Mouse (Mus musculus) urinary bladder, postnatal 10 days (tissue): Measurements from ENCODE around the gene Odf4.
"Not testable (repeated sequence)": the region's sequence is repeated elsewhere in the genome, so short reads cannot be mapped to it uniquely, and the experiment has no call there.

Experiments
- DNase-seq: peaks from one replicate; pipeline ENCODE4 v3.0.0; 2022; ENCODE audit warnings: low spot score

The Odf4 gene

GRCm38 (mm10) chr11:68926981-68927380 lies at the start of gene Odf4:
TSS of gene Odf4 (minus strand) at chr11:68927081.
- no peak for DNase-seq

GRCm38 (mm10) chr11:68975601-68976000 lies 48.7 kb upstream of the Odf4 start:
- no peak for DNase-seq

GRCm38 (mm10) chr11:68975085-68975484 lies 48.2 kb upstream of the Odf4 start, which contains the start of gene Rangrf:
TSS of gene Rangrf (minus strand) at chr11:68975185.
- no peak for DNase-seq

GRCm38 (mm10) chr11:68974059-68974450 lies 47.2 kb upstream of the Odf4 start:
- no peak for DNase-seq

- peak; percentile 40 for DNase-seq
Measured at GRCm38 (mm10) chr11:68973250-68974058, 46.6 kb upstream of the Odf4 start.

GRCm38 (mm10) chr11:68970232-68970631 lies 43.4 kb upstream of the Odf4 start:
- DNase-seq, result no peak

- no peak for DNase-seq
Measured at GRCm38 (mm10) chr11:68968752-68969151, 41.9 kb upstream of the Odf4 start.

GRCm38 (mm10) chr11:68967337-68968282 lies 40.7 kb upstream of the Odf4 start, which contains the start of gene Slc25a35:
TSS of gene Slc25a35 (plus strand) at chr11:68968131.
- DNase-seq, result peak; percentile 55

- DNase-seq, result no peak
Measured at GRCm38 (mm10) chr11:68966554-68966953, 39.7 kb upstream of the Odf4 start.

GRCm38 (mm10) chr11:68965845-68966244 lies 39.0 kb upstream of the Odf4 start:
- no peak for DNase-seq

GRCm38 (mm10) chr11:68965050-68965449 lies 38.2 kb upstream of the Odf4 start:
- no peak for DNase-seq

GRCm38 (mm10) chr11:68963405-68963804 lies 36.5 kb upstream of the Odf4 start:
- no peak for DNase-seq

GRCm38 (mm10) chr11:68962159-68962558 lies 35.3 kb upstream of the Odf4 start:
- not testable (repeated sequence) for DNase-seq

- no peak for DNase-seq
Measured at GRCm38 (mm10) chr11:68961596-68961995, 34.7 kb upstream of the Odf4 start.

- no peak for DNase-seq
Measured at GRCm38 (mm10) chr11:68957971-68958370, 31.1 kb upstream of the Odf4 start.

- DNase-seq, result no peak
Measured at GRCm38 (mm10) chr11:68957308-68957707, 30.4 kb upstream of the Odf4 start, which contains the start of gene Arhgef15. TSS of gene Arhgef15 (minus strand) at chr11:68957480.

- no peak for DNase-seq
Measured at GRCm38 (mm10) chr11:68956697-68957096, 29.8 kb upstream of the Odf4 start.

GRCm38 (mm10) chr11:68956107-68956506 lies 29.2 kb upstream of the Odf4 start:
- no peak for DNase-seq

GRCm38 (mm10) chr11:68955473-68955872 lies 28.6 kb upstream of the Odf4 start:
- DNase-seq, result no peak

GRCm38 (mm10) chr11:68954408-68954807 lies 27.5 kb upstream of the Odf4 start:
- no peak for DNase-seq

- DNase-seq, result no peak
Measured at GRCm38 (mm10) chr11:68953903-68954302, 27.0 kb upstream of the Odf4 start.

- DNase-seq, result no peak
Measured at GRCm38 (mm10) chr11:68947542-68947993, 20.7 kb upstream of the Odf4 start.
